Mouse (Mus musculus): ENCODE results near the gene Gfra1.

DNA sequence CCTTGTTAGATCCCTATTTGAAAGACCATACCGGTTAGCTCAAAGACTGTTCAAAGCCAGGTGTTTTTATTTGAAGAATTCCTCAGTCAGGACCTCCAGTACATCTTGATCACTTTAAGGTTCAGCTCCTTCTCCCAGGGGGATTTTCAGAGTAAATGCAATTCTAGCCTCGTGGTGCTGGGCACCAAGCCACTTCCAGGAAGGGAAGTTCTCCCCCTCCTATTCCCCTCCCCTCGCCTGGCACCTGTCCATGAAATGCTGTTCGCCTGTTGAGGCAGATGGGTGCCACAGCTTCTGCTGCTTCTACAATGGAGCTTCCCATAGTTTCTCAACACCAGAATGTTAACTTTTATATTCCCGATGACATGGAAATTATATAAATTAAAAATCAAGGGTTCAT, 139.2 kb downstream of the Gfra1 start:
- TF ChIP-seq POLR2A (IDR thresholded peaks at IDR 0.05; ENCODE audit: low read depth, low read length) (no peak), CHD1 (IDR thresholded peaks at IDR 0.05; ENCODE audit: low read depth, low read length) (no peak), CTCF (conservative IDR thresholded peaks at IDR 0.05 in 1 of 2, IDR thresholded peaks at IDR 0.05 in 1 of 2; ENCODE audit: low read depth in 2 of 2, low read length in 2 of 2) (no peak), MAX (IDR thresholded peaks at IDR 0.05; ENCODE audit: low read length) (no peak), ZMIZ1 (IDR thresholded peaks at IDR 0.05; ENCODE audit: low read depth, low read length) (no peak), NELFE (IDR thresholded peaks at IDR 0.05; ENCODE audit: low read depth, low read length) (no peak), TBP (conservative IDR thresholded peaks at IDR 0.05; ENCODE audit: low read depth, low read length) (no peak), EP300 (IDR thresholded peaks at IDR 0.05; ENCODE audit: low read length) (no peak), GABPA (IDR thresholded peaks at IDR 0.05; ENCODE audit: insufficient replicate concordance, low read depth, low read length) (no peak), KAT2A (IDR thresholded peaks at IDR 0.05; ENCODE audit: insufficient replicate concordance, low read length) (no peak), HCFC1 (IDR thresholded peaks at IDR 0.05; ENCODE audit: low read depth, low read length) (no peak), POLR2AphosphoS2 (IDR thresholded peaks at IDR 0.05; ENCODE audit: low read depth, low read length) (no peak)
